Mouse (Mus musculus): ENCODE data around the gene Ugcg.

GRCm38 (mm10) chr4:59214695-59215094, 25.6 kb downstream of the Ugcg start:
- TF ChIP-seq CTCF (conservative IDR thresholded peaks at IDR 0.05; ENCODE audit: low read length) = no peak
- TF ChIP-seq NANOG (IDR thresholded peaks at IDR 0.05; ENCODE audit: borderline replicate concordance, low read length) = no peak

Measured in E14TG2a.4 (cell line).